Mouse (Mus musculus): ENCODE results near the gene Lmln. TPM values are rescaled to one million over a fixed set of nuclear protein-coding genes. Genes with fewer than 3 reads are reported as not detected.
"Not testable (repeated sequence)": the region's sequence is repeated elsewhere in the genome, so short reads cannot be mapped to it uniquely, and the experiment has no call there.

The Lmln gene
- polyA plus RNA-seq, 1 experiment = 3.3 TPM

- TF ChIP-seq CTCF (IDR thresholded peaks at IDR 0.05; ENCODE audit: control insufficient read depth, insufficient read depth, low read length) (no peak), POLR2A (IDR thresholded peaks at IDR 0.05; ENCODE audit: borderline replicate concordance, control insufficient read depth, low read depth, low read length) (no peak)
- H3K27ac ChIP-seq (ENCODE audit: control insufficient read depth, insufficient read depth, low read depth, low read length, poor library complexity) = no peak overlapping the region
- WGBS = 86% methylated on average over 6 of the region's 6 CpGs
- no peak overlapping the region for H3K4me3 ChIP-seq (replicated peaks; ENCODE audit: control insufficient read depth, low read depth, low read length)
- H3K4me1 ChIP-seq (ENCODE audit: control insufficient read depth, insufficient read depth, low read length) = peaks cover 3% of the 10 kb centered on the region; the same call in 1 of the 2 replicates
Measured at GRCm38 (mm10) chr16:33127052-33127451, 64.7 kb downstream of the Lmln start.

- 5% methylated on average over 4 of the region's 4 CpGs for WGBS
- H3K4me3 ChIP-seq (replicated peaks; ENCODE audit: control insufficient read depth, low read depth, low read length) = no peak overlapping the region
- TF ChIP-seq CTCF (IDR thresholded peaks at IDR 0.05; ENCODE audit: control insufficient read depth, insufficient read depth, low read length) (no peak), POLR2A (IDR thresholded peaks at IDR 0.05; ENCODE audit: borderline replicate concordance, control insufficient read depth, low read depth, low read length) (no peak)
- no peak overlapping the region for H3K27ac ChIP-seq (ENCODE audit: control insufficient read depth, insufficient read depth, low read depth, low read length, poor library complexity)
- H3K4me1 ChIP-seq (ENCODE audit: control insufficient read depth, insufficient read depth, low read length) = no peaks in the 10 kb centered on the region; the same call in 1 of the 2 replicates
Measured at GRCm38 (mm10) chr16:33130731-33131130, 68.4 kb downstream of the Lmln start.

- no peaks in the 10 kb centered on the region; the same call in 1 of the 2 replicates for H3K4me1 ChIP-seq (ENCODE audit: control insufficient read depth, insufficient read depth, low read length)
Measured at GRCm38 (mm10) chr16:33133186-33133585, 70.9 kb downstream of the Lmln start.

GRCm38 (mm10) chr16:33135167-33135566, 72.8 kb downstream of the Lmln start:
- Histone ChIP-seq H3K4me3 (replicated peaks; ENCODE audit: control insufficient read depth, low read depth, low read length) (no peak overlapping the region), H3K27ac (ENCODE audit: control insufficient read depth, insufficient read depth, low read depth, low read length, poor library complexity) (no peak overlapping the region), H3K4me1 (ENCODE audit: control insufficient read depth, insufficient read depth, low read length) (no peaks in the 10 kb centered on the region; the same call in 1 of the 2 replicates)
- TF ChIP-seq POLR2A (IDR thresholded peaks at IDR 0.05; ENCODE audit: borderline replicate concordance, control insufficient read depth, low read depth, low read length) = no peak
- no peak for TF ChIP-seq CTCF (IDR thresholded peaks at IDR 0.05; ENCODE audit: control insufficient read depth, insufficient read depth, low read length)
- WGBS = 72% methylated on average over 4 of the region's 4 CpGs

More at GRCm38 (mm10) chr16:33133186-33133585, 70.9 kb downstream of the Lmln start:
- H3K27ac ChIP-seq (ENCODE audit: control insufficient read depth, insufficient read depth, low read depth, low read length, poor library complexity) = no peak overlapping the region
- WGBS = 82% methylated on average over 13 of the region's 13 CpGs
- TF ChIP-seq CTCF (IDR thresholded peaks at IDR 0.05; ENCODE audit: control insufficient read depth, insufficient read depth, low read length) (no peak), POLR2A (IDR thresholded peaks at IDR 0.05; ENCODE audit: borderline replicate concordance, control insufficient read depth, low read depth, low read length) (no peak)
- no peak overlapping the region for H3K4me3 ChIP-seq (replicated peaks; ENCODE audit: control insufficient read depth, low read depth, low read length)

- not testable (repeated sequence) for H3K4me3 ChIP-seq (replicated peaks; ENCODE audit: control insufficient read depth, low read depth, low read length); H3K27ac ChIP-seq (ENCODE audit: control insufficient read depth, insufficient read depth, low read depth, low read length, poor library complexity)
- 77% methylated on average over 7 of the region's 7 CpGs for WGBS
Measured at GRCm38 (mm10) chr16:33139061-33139460, 76.7 kb downstream of the Lmln start.

GRCm38 (mm10) chr16:33141758-33142280, 79.5 kb downstream of the Lmln start:
- Histone ChIP-seq H3K4me3 (replicated peaks; ENCODE audit: control insufficient read depth, low read depth, low read length) (no peak overlapping the region), H3K4me1 (ENCODE audit: control insufficient read depth, insufficient read depth, low read length) (no peaks in the 10 kb centered on the region), H3K27ac (ENCODE audit: control insufficient read depth, insufficient read depth, low read depth, low read length, poor library complexity) (no peak overlapping the region)
- no peak for TF ChIP-seq POLR2A (IDR thresholded peaks at IDR 0.05; ENCODE audit: borderline replicate concordance, control insufficient read depth, low read depth, low read length)
- TF ChIP-seq CTCF (IDR thresholded peaks at IDR 0.05; ENCODE audit: control insufficient read depth, insufficient read depth, low read length) = no peak
- WGBS = 77% methylated on average over 3 of the region's 3 CpGs

More at GRCm38 (mm10) chr16:33139061-33139460, 76.7 kb downstream of the Lmln start:
- H3K4me1 ChIP-seq (ENCODE audit: control insufficient read depth, insufficient read depth, low read length) = not testable (repeated sequence)

GRCm38 (mm10) chr16:33143452-33143851, 81.1 kb downstream of the Lmln start:
- Histone ChIP-seq H3K4me3 (replicated peaks; ENCODE audit: control insufficient read depth, low read depth, low read length) (no peak overlapping the region), H3K4me1 (ENCODE audit: control insufficient read depth, insufficient read depth, low read length) (no peaks in the 10 kb centered on the region), H3K27ac (ENCODE audit: control insufficient read depth, insufficient read depth, low read depth, low read length, poor library complexity) (no peak overlapping the region)
- 80% methylated on average over 2 of the region's 2 CpGs for WGBS
- TF ChIP-seq POLR2A (IDR thresholded peaks at IDR 0.05; ENCODE audit: borderline replicate concordance, control insufficient read depth, low read depth, low read length) (no peak), CTCF (IDR thresholded peaks at IDR 0.05; ENCODE audit: control insufficient read depth, insufficient read depth, low read length) (no peak)

- H3K27ac ChIP-seq (ENCODE audit: control insufficient read depth, insufficient read depth, low read depth, low read length, poor library complexity) = no peak overlapping the region
- H3K4me3 ChIP-seq (replicated peaks; ENCODE audit: control insufficient read depth, low read depth, low read length) = no peak overlapping the region
- TF ChIP-seq CTCF (IDR thresholded peaks at IDR 0.05; ENCODE audit: control insufficient read depth, insufficient read depth, low read length) = no peak
- 94% methylated on average over 3 of the region's 3 CpGs for WGBS
- no peaks in the 10 kb centered on the region; the same call in 1 of the 2 replicates for H3K4me1 ChIP-seq (ENCODE audit: control insufficient read depth, insufficient read depth, low read length)
Measured at GRCm38 (mm10) chr16:33146185-33146584, 83.9 kb downstream of the Lmln start.

GRCm38 (mm10) chr16:33148135-33148534, 85.8 kb downstream of the Lmln start:
- no peaks in the 10 kb centered on the region; the same call in 1 of the 2 replicates for H3K4me1 ChIP-seq (ENCODE audit: control insufficient read depth, insufficient read depth, low read length)
- H3K27ac ChIP-seq (ENCODE audit: control insufficient read depth, insufficient read depth, low read depth, low read length, poor library complexity) = no peak overlapping the region
- H3K4me3 ChIP-seq (replicated peaks; ENCODE audit: control insufficient read depth, low read depth, low read length) = no peak overlapping the region
- TF ChIP-seq CTCF (IDR thresholded peaks at IDR 0.05; ENCODE audit: control insufficient read depth, insufficient read depth, low read length) (no peak), POLR2A (IDR thresholded peaks at IDR 0.05; ENCODE audit: borderline replicate concordance, control insufficient read depth, low read depth, low read length) (no peak)
- WGBS = 81% methylated on average over 4 of the region's 4 CpGs

- not testable (repeated sequence) for H3K4me3 ChIP-seq (replicated peaks; ENCODE audit: control insufficient read depth, low read depth, low read length)
- whole genome bisulfite sequencing = 49% methylated on average over 9 of the region's 9 CpGs
Measured at GRCm38 (mm10) chr16:33150875-33151274, 88.6 kb downstream of the Lmln start.

More at GRCm38 (mm10) chr16:33150875-33151274, 88.6 kb downstream of the Lmln start:
- not testable (repeated sequence) for H3K4me1 ChIP-seq (ENCODE audit: control insufficient read depth, insufficient read depth, low read length); H3K27ac ChIP-seq (ENCODE audit: control insufficient read depth, insufficient read depth, low read depth, low read length, poor library complexity)

Data from bone marrow, adult 2 months (tissue).